Mouse (Mus musculus): ENCODE data around the gene Lbhd2. TPM values are rescaled to one million over a fixed set of nuclear protein-coding genes. Genes with fewer than 3 reads are reported as not detected.

The Lbhd2 gene
- total RNA-seq, 2 experiments from 2014 or later, result 1.8 TPM; not detected in 1

- no peak for DNase-seq (ENCODE audit: low spot score in 2 of 2)
- intact Hi-C loops (cut with DNase I), result no loop called here
These were observed 36.6 kb downstream of the Lbhd2 start for GRCm38 (mm10) chr12:111443011-111443870.

- intact Hi-C loops (cut with DNase I), result no loop called here
- DNase-seq (ENCODE audit: low spot score in 2 of 2), result no peak
These were observed 37.6 kb downstream of the Lbhd2 start for GRCm38 (mm10) chr12:111443921-111444831.

- intact Hi-C loops (cut with DNase I), result no loop called here
- no peak for DNase-seq (ENCODE audit: low spot score in 2 of 2)
These were observed 38.7 kb downstream of the Lbhd2 start for GRCm38 (mm10) chr12:111445161-111445889.

GRCm38 (mm10) chr12:111445890-111446613 is 39.4 kb downstream of the Lbhd2 start:
- DNase-seq (ENCODE audit: low spot score in 2 of 2), result no peak
- intact Hi-C loops (cut with DNase I), result no loop called here

GRCm38 (mm10) chr12:111446745-111447144 is 40.1 kb downstream of the Lbhd2 start:
- no peak for DNase-seq (ENCODE audit: low spot score in 2 of 2)
- intact Hi-C loops (cut with DNase I), result no loop called here

- DNase-seq (ENCODE audit: low spot score in 2 of 2), result no peak
- intact Hi-C loops (cut with DNase I), result no loop called here
These were observed 40.7 kb downstream of the Lbhd2 start for GRCm38 (mm10) chr12:111447350-111447749.

GRCm38 (mm10) chr12:111447898-111448760 is 41.5 kb downstream of the Lbhd2 start:
- DNase-seq (ENCODE audit: low spot score in 2 of 2), result no peak
- intact Hi-C loops (cut with DNase I), result no loop called here

GRCm38 (mm10) chr12:111448931-111449705 is 42.5 kb downstream of the Lbhd2 start:
- DNase-seq (ENCODE audit: low spot score in 2 of 2), result no peak

GRCm38 (mm10) chr12:111450359-111450758 is 43.8 kb downstream of the Lbhd2 start:
- DNase-seq (ENCODE audit: low spot score in 2 of 2), result no peak
- intact Hi-C loops (cut with DNase I), result no loop called here

More at GRCm38 (mm10) chr12:111448931-111449705, 42.5 kb downstream of the Lbhd2 start:
- intact Hi-C loops (cut with DNase I), result no loop called here

GRCm38 (mm10) chr12:111451561-111451960 is 45.0 kb downstream of the Lbhd2 start:
- intact Hi-C loops (cut with DNase I), result no loop called here
- DNase-seq (ENCODE audit: low spot score in 2 of 2), result no peak

GRCm38 (mm10) chr12:111454021-111454420 is 47.4 kb downstream of the Lbhd2 start:
- no peak for DNase-seq (ENCODE audit: low spot score in 2 of 2)

GRCm38 (mm10) chr12:111454543-111455280 is 48.1 kb downstream of the Lbhd2 start:
- intact Hi-C loops (cut with DNase I), result no loop called here
- DNase-seq (ENCODE audit: low spot score in 2 of 2), result no peak

More at GRCm38 (mm10) chr12:111454021-111454420, 47.4 kb downstream of the Lbhd2 start:
- intact Hi-C loops (cut with DNase I), result no loop called here

- intact Hi-C loops (cut with DNase I), result no loop called here
- DNase-seq (ENCODE audit: low spot score in 2 of 2), result no peak
These were observed 48.8 kb downstream of the Lbhd2 start for GRCm38 (mm10) chr12:111455311-111455846.

- intact Hi-C loops (cut with DNase I), result no loop called here
- no peak for DNase-seq (ENCODE audit: low spot score in 2 of 2)
These were observed 49.3 kb downstream of the Lbhd2 start for GRCm38 (mm10) chr12:111455860-111456259.

- DNase-seq (ENCODE audit: low spot score in 2 of 2), result no peak
- intact Hi-C loops (cut with DNase I), result no loop called here
These were observed 51.1 kb downstream of the Lbhd2 start for GRCm38 (mm10) chr12:111457742-111458141.

All from left cerebral cortex, postnatal 14 days (tissue).